Mouse (Mus musculus): ENCODE measurements around the gene Ccdc175. TPM values are rescaled to one million over a fixed set of nuclear protein-coding genes. Genes with fewer than 3 reads are reported as not detected.

The Ccdc175 gene
- total and polyA plus RNA-seq, 2 experiments from 2014 or later: 0.07 TPM; not detected in 1

DNA sequence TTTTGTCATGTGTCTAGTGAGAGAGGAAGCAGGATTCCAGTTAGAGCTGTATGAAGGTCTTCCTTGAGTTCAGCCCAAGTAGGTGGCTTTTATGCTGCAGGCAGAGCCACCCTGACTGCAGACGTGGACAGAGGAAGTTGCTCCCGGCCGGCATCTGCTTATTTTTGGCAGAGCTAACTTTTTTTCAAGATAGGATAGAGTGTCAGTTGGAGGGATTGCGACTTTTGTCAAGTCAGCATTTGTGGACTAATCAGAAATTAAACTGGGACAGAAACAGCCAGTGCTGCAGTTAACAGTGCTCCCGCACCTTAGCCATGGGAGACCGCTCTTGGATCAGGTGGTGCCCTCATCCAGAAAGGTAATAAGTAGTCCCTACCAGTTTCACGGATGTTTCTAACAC, 12.6 kb upstream of the Ccdc175 start:
- no peak for DNase-seq (ENCODE audit: low spot score)
- H3K4me3 ChIP-seq (ENCODE audit: low read depth, low read length): no peak overlapping the region
- WGBS: 66% methylated on average over 7 of the region's 7 CpGs
- no peak for ATAC-seq (ENCODE audit: low FRiP score)
- TF ChIP-seq CTCF (IDR thresholded peaks at IDR 0.05): no peak
- no peak overlapping the region for H3K27ac ChIP-seq (ENCODE audit: low read depth, low read length)
- no peaks in the 10 kb centered on the region for H3K36me3 ChIP-seq (ENCODE audit: insufficient read depth, low read length)
- H3K9ac ChIP-seq (replicated peaks; ENCODE audit: low read length, poor library complexity, severe bottlenecking): no peak overlapping the region
- H3K9me3 ChIP-seq (ENCODE audit: low read length): no peaks in the 10 kb centered on the region
- H3K4me2 ChIP-seq (ENCODE audit: low read depth, low read length, poor library complexity, severe bottlenecking): no peak overlapping the region
- no peaks in the 10 kb centered on the region for H3K27me3 ChIP-seq (ENCODE audit: insufficient read depth, low read length)
- no peaks in the 10 kb centered on the region for H3K4me1 ChIP-seq (ENCODE audit: insufficient read depth, low read length)

GRCm38 (mm10) chr12:72179561-72179960, 5.3 kb downstream of the Ccdc175 start:
- Histone ChIP-seq H3K9me3 (ENCODE audit: low read length) (no peaks in the 10 kb centered on the region), H3K4me3 (ENCODE audit: low read depth, low read length) (no peak overlapping the region), H3K27me3 (ENCODE audit: insufficient read depth, low read length) (no peaks in the 10 kb centered on the region), H3K4me2 (ENCODE audit: low read depth, low read length, poor library complexity, severe bottlenecking) (no peak overlapping the region), H3K27ac (ENCODE audit: low read depth, low read length) (no peak overlapping the region), H3K4me1 (ENCODE audit: insufficient read depth, low read length) (no peaks in the 10 kb centered on the region), H3K36me3 (ENCODE audit: insufficient read depth, low read length) (no peaks in the 10 kb centered on the region), H3K9ac (replicated peaks; ENCODE audit: low read length, poor library complexity, severe bottlenecking) (no peak overlapping the region)
- no peak for DNase-seq (ENCODE audit: low spot score)
- TF ChIP-seq CTCF (IDR thresholded peaks at IDR 0.05): no peak
- WGBS: 59% methylated on average over 4 of the region's 4 CpGs
- no peak for ATAC-seq (ENCODE audit: low FRiP score)

DNA sequence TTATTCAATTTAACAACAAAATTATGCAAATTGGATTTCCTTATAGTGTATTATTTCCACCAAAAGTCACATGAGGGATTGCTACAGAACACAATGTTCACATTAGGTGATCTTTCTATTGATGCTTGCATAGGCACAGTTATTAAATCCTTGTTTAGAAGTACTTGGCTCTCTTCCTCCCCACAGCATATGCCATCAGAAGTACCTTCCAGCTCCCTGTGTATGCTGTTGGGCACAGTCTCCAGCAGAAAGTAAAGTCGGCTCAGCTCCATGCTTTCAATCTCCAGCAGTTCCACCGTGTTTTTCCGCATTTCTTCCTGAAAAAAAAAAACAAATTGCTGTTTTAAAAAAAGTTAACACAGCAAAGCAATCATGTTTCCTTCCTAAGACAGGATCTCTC, 6.5 kb downstream of the Ccdc175 start:
- Histone ChIP-seq H3K4me2 (ENCODE audit: low read depth, low read length, poor library complexity, severe bottlenecking) (no peak overlapping the region), H3K9me3 (ENCODE audit: low read length) (no peaks in the 10 kb centered on the region), H3K27me3 (ENCODE audit: insufficient read depth, low read length) (no peaks in the 10 kb centered on the region), H3K27ac (ENCODE audit: low read depth, low read length) (no peak overlapping the region), H3K36me3 (ENCODE audit: insufficient read depth, low read length) (no peaks in the 10 kb centered on the region), H3K9ac (replicated peaks; ENCODE audit: low read length, poor library complexity, severe bottlenecking) (no peak overlapping the region), H3K4me3 (ENCODE audit: low read depth, low read length) (no peak overlapping the region), H3K4me1 (ENCODE audit: insufficient read depth, low read length) (no peaks in the 10 kb centered on the region)
- ATAC-seq (ENCODE audit: low FRiP score): no peak
- peak; percentile 16 for DNase-seq (ENCODE audit: low spot score)
- no peak for TF ChIP-seq CTCF (IDR thresholded peaks at IDR 0.05)
- WGBS: 63% methylated on average over 3 of the region's 3 CpGs

DNA sequence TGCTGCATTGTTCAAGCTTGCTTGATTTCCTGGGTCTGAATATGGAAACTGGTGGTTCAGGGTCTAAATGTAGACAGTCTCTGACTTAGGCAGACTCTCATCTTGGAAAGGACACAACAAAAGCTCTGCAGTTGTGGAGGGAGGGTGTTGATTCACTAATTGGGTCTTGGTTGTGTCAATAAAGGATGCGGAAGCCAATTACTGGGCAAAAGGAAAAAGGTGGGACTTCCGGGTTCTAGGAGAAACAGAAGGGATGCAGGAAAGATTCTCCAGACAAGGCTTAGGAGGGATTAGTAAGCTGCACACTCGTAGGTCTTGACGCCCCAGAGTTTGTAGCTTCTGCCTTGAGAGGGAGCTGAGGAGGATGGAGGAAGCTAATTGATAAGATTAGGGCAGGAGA, 26.4 kb downstream of the Ccdc175 start:
- no peak for ATAC-seq (ENCODE audit: low FRiP score)
- DNase-seq (ENCODE audit: low spot score): peak; percentile 26

GRCm38 (mm10) chr12:72150786-72151185, 34.0 kb downstream of the Ccdc175 start:
- Histone ChIP-seq H3K9me3 (ENCODE audit: low read length) (no peaks in the 10 kb centered on the region), H3K4me1 (ENCODE audit: insufficient read depth, low read length) (no peaks in the 10 kb centered on the region), H3K4me3 (ENCODE audit: low read depth, low read length) (no peak overlapping the region), H3K27ac (ENCODE audit: low read depth, low read length) (peak overlapping the region; percentile 33; the same call in 1 of the 2 replicates), H3K9ac (replicated peaks; ENCODE audit: low read length, poor library complexity, severe bottlenecking) (no peak overlapping the region), H3K36me3 (ENCODE audit: insufficient read depth, low read length) (no peaks in the 10 kb centered on the region), H3K27me3 (ENCODE audit: insufficient read depth, low read length) (no peaks in the 10 kb centered on the region), H3K4me2 (ENCODE audit: low read depth, low read length, poor library complexity, severe bottlenecking) (no peak overlapping the region)
- DNase-seq (ENCODE audit: low spot score) (peak; percentile 39), ATAC-seq (ENCODE audit: low FRiP score) (0 out of 2 replicates have a peak, but pooled peaks have one; percentile 47)
- no peak for TF ChIP-seq CTCF (IDR thresholded peaks at IDR 0.05)
- WGBS: 24% methylated on average over 4 of the region's 4 CpGs

More for the DNA sequence above, 26.4 kb downstream of the Ccdc175 start:
- H3K9ac ChIP-seq (replicated peaks; ENCODE audit: low read length, poor library complexity, severe bottlenecking): no peak overlapping the region
- no peak overlapping the region for H3K4me3 ChIP-seq (ENCODE audit: low read depth, low read length)
- H3K9me3 ChIP-seq (ENCODE audit: low read length): no peaks in the 10 kb centered on the region
- WGBS: 68% methylated on average over 4 of the region's 4 CpGs
- no peak overlapping the region for H3K4me2 ChIP-seq (ENCODE audit: low read depth, low read length, poor library complexity, severe bottlenecking)
- H3K4me1 ChIP-seq (ENCODE audit: insufficient read depth, low read length): no peaks in the 10 kb centered on the region
- H3K36me3 ChIP-seq (ENCODE audit: insufficient read depth, low read length): no peaks in the 10 kb centered on the region
- TF ChIP-seq CTCF (IDR thresholded peaks at IDR 0.05): no peak
- no peaks in the 10 kb centered on the region for H3K27me3 ChIP-seq (ENCODE audit: insufficient read depth, low read length)
- H3K27ac ChIP-seq (ENCODE audit: low read depth, low read length): no peak overlapping the region

GRCm38 (mm10) chr12:72129203-72129602, 55.6 kb downstream of the Ccdc175 start:
- no peak overlapping the region for H3K4me2 ChIP-seq (ENCODE audit: low read depth, low read length, poor library complexity, severe bottlenecking)
- DNase-seq (ENCODE audit: low spot score): no peak
- WGBS: 92% methylated on average over 10 of the region's 10 CpGs
- H3K4me1 ChIP-seq (ENCODE audit: insufficient read depth, low read length): no peaks in the 10 kb centered on the region
- H3K9ac ChIP-seq (replicated peaks; ENCODE audit: low read length, poor library complexity, severe bottlenecking): no peak overlapping the region
- TF ChIP-seq CTCF (IDR thresholded peaks at IDR 0.05): no peak
- no peak overlapping the region for H3K4me3 ChIP-seq (ENCODE audit: low read depth, low read length)
- H3K9me3 ChIP-seq (ENCODE audit: low read length): no peaks in the 10 kb centered on the region
- ATAC-seq (ENCODE audit: low FRiP score): no peak
- H3K27me3 ChIP-seq (ENCODE audit: insufficient read depth, low read length): no peaks in the 10 kb centered on the region
- H3K36me3 ChIP-seq (ENCODE audit: insufficient read depth, low read length): no peaks in the 10 kb centered on the region
- no peak overlapping the region for H3K27ac ChIP-seq (ENCODE audit: low read depth, low read length)

Measured in midbrain, postnatal 0 days (tissue).